Mouse (Mus musculus) kidney, embryonic 15.5 days (tissue): ENCODE measurements around the gene Slc24a2. TPM values are rescaled to one million over a fixed set of nuclear protein-coding genes. Genes with fewer than 3 reads are reported as not detected.
A peak's percentile ranks its signal among the peaks of the same experiment; 100 is the strongest.

ENCODE experiments used
- ATAC-seq: fragments of 200-750 bp; cut with Nextera tagmentation; replicated peaks from 2 replicates; pipeline ENCODE4 v1.8.0; 2017; ENCODE audit warnings: moderate TSS enrichment; ENCODE audit not compliant: low FRiP score
- H3K27ac ChIP-seq: fragments of 300-500 bp; sonication (generic); 2 replicates; pipeline ENCODE4 v1.5.1; 2015; ENCODE audit warnings: mild to moderate bottlenecking, inconsistent platforms
- H3K27me3 ChIP-seq: fragments of 300-500 bp; sonication (generic); 2 replicates; pipeline ENCODE4 v1.6.1; 2015; ENCODE audit warnings: inconsistent platforms
- H3K36me3 ChIP-seq: fragments of 300-500 bp; sonication (generic); 2 replicates; pipeline ENCODE4 v1.6.1; 2015; ENCODE audit warnings: inconsistent platforms
- H3K4me1 ChIP-seq: fragments of 300-500 bp; sonication (generic); 2 replicates; pipeline ENCODE4 v1.6.1; 2015; ENCODE audit warnings: inconsistent platforms
- H3K4me2 ChIP-seq: fragments of 300-500 bp; sonication (generic); 2 replicates; pipeline ENCODE4 v1.6.1; 2015; ENCODE audit warnings: moderate library complexity, mild to moderate bottlenecking, inconsistent platforms
- H3K4me3 ChIP-seq: fragments of 300-500 bp; sonication (generic); replicated peaks from 2 replicates; pipeline ENCODE4 v1.5.1; 2015; ENCODE audit warnings: mild to moderate bottlenecking, inconsistent platforms
- H3K9ac ChIP-seq: fragments of 300-500 bp; sonication (generic); 2 replicates; pipeline ENCODE4 v1.6.1; 2015; ENCODE audit warnings: mild to moderate bottlenecking, inconsistent platforms
- H3K9me3 ChIP-seq: fragments of 300-500 bp; sonication (generic); replicated peaks from 2 replicates; pipeline ENCODE4 v1.6.1; 2016; ENCODE audit warnings: inconsistent platforms
- WGBS: fragments of 180-500 bp; shearing (Covaris S2); methylation state at CpG from one replicate; pipeline ENCODE4 v1.1.7; 2015; ENCODE audit warnings: mixed read lengths; 5-methylcytosine and 5-hydroxymethylcytosine counted together
- polyA plus RNA-seq: library from polyadenylated mRNA; unstranded; fragments of >200 nt; fragmentation: Nextera tagmentation; extraction: Ambion mirVana; gene quantifications from 2 replicates; pipeline ENCODE4 v1.2.1, GENCODE M21; 2015

Slc24a2 gene
- polyA plus RNA-seq, 1 experiment from 2014 or later, result 0.19 TPM

- Histone ChIP-seq H3K36me3 (no peaks in the 10 kb centered on the region), H3K9ac (no peak overlapping the region), H3K4me3 (no peak overlapping the region), H3K4me1 (no peaks in the 10 kb centered on the region), H3K27ac (no peak overlapping the region), H3K9me3 (no peaks in the 10 kb centered on the region), H3K4me2 (no peak overlapping the region), H3K27me3 (no peaks in the 10 kb centered on the region)
- ATAC-seq, result no peak
- 74% methylated on average over 6 of the region's 6 CpGs for WGBS
Measured at GRCm38 (mm10) chr4:86989301-86989700, 241.0 kb downstream of the Slc24a2 start.

- no peaks in the 10 kb centered on the region for H3K36me3 ChIP-seq
- ATAC-seq, result no peak
- H3K27ac ChIP-seq, result no peak overlapping the region
- WGBS, result 81% methylated on average over 4 of the region's 4 CpGs
- H3K9ac ChIP-seq, result no peak overlapping the region
- H3K4me3 ChIP-seq, result no peak overlapping the region
- no peaks in the 10 kb centered on the region for H3K4me1 ChIP-seq
- H3K27me3 ChIP-seq, result no peaks in the 10 kb centered on the region
- H3K4me2 ChIP-seq, result no peak overlapping the region
- H3K9me3 ChIP-seq, result no peaks in the 10 kb centered on the region
Measured at GRCm38 (mm10) chr4:86987846-86988245, 242.4 kb downstream of the Slc24a2 start.

GRCm38 (mm10) chr4:86977272-86977671, 253.0 kb downstream of the Slc24a2 start:
- no peak overlapping the region for H3K4me2 ChIP-seq
- no peaks in the 10 kb centered on the region for H3K9me3 ChIP-seq
- no peaks in the 10 kb centered on the region for H3K27me3 ChIP-seq
- H3K36me3 ChIP-seq, result no peaks in the 10 kb centered on the region
- H3K4me3 ChIP-seq, result no peak overlapping the region
- no peak overlapping the region for H3K27ac ChIP-seq
- 87% methylated on average over 5 of the region's 5 CpGs for WGBS
- no peaks in the 10 kb centered on the region for H3K4me1 ChIP-seq
- no peak for ATAC-seq
- no peak overlapping the region for H3K9ac ChIP-seq

- no peaks in the 10 kb centered on the region for H3K4me1 ChIP-seq
- no peak overlapping the region for H3K4me3 ChIP-seq
- no peaks in the 10 kb centered on the region for H3K36me3 ChIP-seq
- H3K27me3 ChIP-seq, result no peaks in the 10 kb centered on the region
- H3K27ac ChIP-seq, result no peak overlapping the region
- 43% methylated on average over 14 of the region's 14 CpGs for WGBS
- H3K9me3 ChIP-seq, result no peaks in the 10 kb centered on the region
- no peak; the same call in 1 of the 2 replicates for ATAC-seq
- H3K9ac ChIP-seq, result no peak overlapping the region
- H3K4me2 ChIP-seq, result no peak overlapping the region
Measured at GRCm38 (mm10) chr4:86957576-86958411, 272.5 kb downstream of the Slc24a2 start.

- ATAC-seq, result no peak
- no peak overlapping the region for H3K9ac ChIP-seq
- no peaks in the 10 kb centered on the region for H3K4me1 ChIP-seq
Measured at GRCm38 (mm10) chr4:86955448-86955847, 274.8 kb downstream of the Slc24a2 start.

GRCm38 (mm10) chr4:86953519-86953918, 276.8 kb downstream of the Slc24a2 start:
- WGBS, result 52% methylated on average over 5 of the region's 5 CpGs
- Histone ChIP-seq H3K4me1 (no peaks in the 10 kb centered on the region), H3K9ac (no peak overlapping the region), H3K27me3 (no peaks in the 10 kb centered on the region), H3K27ac (no peak overlapping the region), H3K4me2 (no peak overlapping the region), H3K36me3 (no peaks in the 10 kb centered on the region), H3K4me3 (no peak overlapping the region), H3K9me3 (no peaks in the 10 kb centered on the region)
- ATAC-seq, result no peak

More at GRCm38 (mm10) chr4:86955448-86955847, 274.8 kb downstream of the Slc24a2 start:
- Histone ChIP-seq H3K27me3 (no peaks in the 10 kb centered on the region), H3K36me3 (no peaks in the 10 kb centered on the region), H3K9me3 (no peaks in the 10 kb centered on the region), H3K4me3 (no peak overlapping the region), H3K27ac (no peak overlapping the region), H3K4me2 (no peak overlapping the region)
- WGBS, result 77% methylated on average over 4 of the region's 4 CpGs

GRCm38 (mm10) chr4:86948794-86949193, 281.5 kb downstream of the Slc24a2 start:
- H3K27ac ChIP-seq, result no peak overlapping the region
- 76% methylated on average over 1 of the region's 1 CpGs for WGBS
- no peaks in the 10 kb centered on the region for H3K4me1 ChIP-seq
- H3K36me3 ChIP-seq, result no peaks in the 10 kb centered on the region
- no peak overlapping the region for H3K9ac ChIP-seq
- no peak overlapping the region for H3K4me3 ChIP-seq
- no peak for ATAC-seq
- no peak overlapping the region for H3K4me2 ChIP-seq
- H3K9me3 ChIP-seq, result no peaks in the 10 kb centered on the region
- no peaks in the 10 kb centered on the region for H3K27me3 ChIP-seq

GRCm38 (mm10) chr4:86943296-86943695, 287.0 kb downstream of the Slc24a2 start:
- Histone ChIP-seq H3K4me2 (no peak overlapping the region), H3K4me3 (no peak overlapping the region), H3K36me3 (no peaks in the 10 kb centered on the region), H3K9ac (no peak overlapping the region), H3K27ac (no peak overlapping the region), H3K4me1 (no peaks in the 10 kb centered on the region), H3K9me3 (no peaks in the 10 kb centered on the region), H3K27me3 (no peaks in the 10 kb centered on the region)
- WGBS, result 65% methylated on average over 6 of the region's 6 CpGs
- no peak for ATAC-seq

- Histone ChIP-seq H3K4me1 (no peaks in the 10 kb centered on the region), H3K4me3 (no peak overlapping the region), H3K27me3 (no peaks in the 10 kb centered on the region), H3K36me3 (no peaks in the 10 kb centered on the region), H3K4me2 (no peak overlapping the region), H3K9me3 (no peaks in the 10 kb centered on the region), H3K9ac (no peak overlapping the region), H3K27ac (peak overlapping the region; percentile 28; the same call in 1 of the 2 replicates)
- 0 out of 2 replicates have a peak, but pooled peaks have one; percentile 52 for ATAC-seq
- 67% methylated on average over 6 of the region's 6 CpGs for WGBS
Measured at GRCm38 (mm10) chr4:86942656-86943055, 287.6 kb downstream of the Slc24a2 start.

GRCm38 (mm10) chr4:86936706-86937105, 293.6 kb downstream of the Slc24a2 start:
- no peak for ATAC-seq
- Histone ChIP-seq H3K9me3 (no peaks in the 10 kb centered on the region), H3K4me2 (no peak overlapping the region), H3K36me3 (peaks cover 12% of the 10 kb centered on the region), H3K27ac (no peak overlapping the region), H3K27me3 (no peaks in the 10 kb centered on the region), H3K9ac (no peak overlapping the region), H3K4me3 (no peak overlapping the region), H3K4me1 (no peaks in the 10 kb centered on the region)
- 75% methylated on average over 3 of the region's 3 CpGs for WGBS

GRCm38 (mm10) chr4:86936217-86936616, 294.1 kb downstream of the Slc24a2 start:
- no peak overlapping the region for H3K4me2 ChIP-seq
- H3K4me1 ChIP-seq, result peaks cover under 1% of the 10 kb centered on the region; the same call in 1 of the 2 replicates
- H3K27me3 ChIP-seq, result no peaks in the 10 kb centered on the region
- no peaks in the 10 kb centered on the region for H3K9me3 ChIP-seq
- peaks cover 12% of the 10 kb centered on the region for H3K36me3 ChIP-seq
- H3K27ac ChIP-seq, result no peak overlapping the region
- ATAC-seq, result no peak
- no peak overlapping the region for H3K9ac ChIP-seq
- no peak overlapping the region for H3K4me3 ChIP-seq
- WGBS, result 94% methylated on average over 9 of the region's 9 CpGs
